Mouse (Mus musculus): ENCODE data around the gene Rnf151.
"Not testable (repeated sequence)": the region's sequence is repeated elsewhere in the genome, so short reads cannot be mapped to it uniquely, and the experiment has no call there.

Gene Rnf151

GRCm38 (mm10) chr17:24667416-24667815 is 50.4 kb downstream of the Rnf151 start:
- no peak for DNase-seq (ENCODE audit: low read depth, low spot score)

GRCm38 (mm10) chr17:24667011-24667410 is 50.9 kb downstream of the Rnf151 start:
- DNase-seq (ENCODE audit: low read depth, low spot score) = not testable (repeated sequence)
